Mouse (Mus musculus) heart, adult 2 months (tissue): ENCODE measurements around the gene Eps8l3.

ENCODE experiments used
- CTCF ChIP-seq: fragments of 200-600 bp; IDR thresholded peaks from 2 replicates; pipeline ENCODE4 v1.8.1; 2022; ENCODE audit warnings: antibody characterized with exemption, mild to moderate bottlenecking, moderate library complexity
- POLR2A ChIP-seq: fragments of 200-500 bp; IDR thresholded peaks from 2 replicates; pipeline ENCODE4 v1.6.1; 2011; ENCODE audit warnings: mild to moderate bottlenecking, low read depth, low read length, control low read depth; ENCODE audit not compliant: insufficient read depth

DNA sequence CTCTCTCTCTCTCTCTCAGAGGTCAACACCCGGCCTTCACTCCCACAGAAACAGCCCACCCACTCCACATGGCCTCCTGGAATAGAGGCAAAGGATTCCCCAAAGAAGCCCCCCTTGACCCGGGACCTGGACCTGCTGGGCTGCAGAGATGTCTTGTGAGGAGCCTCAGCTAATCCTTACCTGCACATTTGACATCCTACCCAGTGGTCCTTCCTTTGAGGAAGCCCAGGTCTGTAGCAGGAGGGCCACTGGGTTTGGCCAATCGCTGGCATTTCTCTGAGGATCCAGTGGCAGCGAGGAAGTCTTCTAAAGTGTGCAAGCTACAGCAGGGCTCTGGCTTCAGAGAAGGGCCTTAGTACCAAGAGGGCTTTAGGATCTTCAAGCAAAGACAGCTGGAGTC, 48.0 kb upstream of the Eps8l3 start:
- no peak for TF ChIP-seq POLR2A
- TF ChIP-seq CTCF: no peak
